Mouse (Mus musculus) erythroblast, embryonic 14.5 days (primary cell): ENCODE measurements around the gene Gli2. TPM values are rescaled to one million over a fixed set of nuclear protein-coding genes. Genes with fewer than 3 reads are reported as not detected.

Experiments used
- H3K27me3 ChIP-seq: 2 replicates; pipeline ENCODE4 v1.6.1; 2012; ENCODE audit warnings: inconsistent platforms; ENCODE audit not compliant: control insufficient read depth
- H3K36me3 ChIP-seq: 2 replicates; pipeline ENCODE4 v1.6.1; 2012; ENCODE audit warnings: mild to moderate bottlenecking, inconsistent platforms; ENCODE audit not compliant: control insufficient read depth
- H3K4me1 ChIP-seq: 2 replicates; pipeline ENCODE4 v1.6.1; 2012; ENCODE audit warnings: inconsistent platforms; ENCODE audit not compliant: control insufficient read depth
- H3K4me3 ChIP-seq: replicated peaks from 2 replicates; pipeline ENCODE3; 2012; ENCODE audit warnings: moderate library complexity, mild to moderate bottlenecking, inconsistent platforms
- H3K9me3 ChIP-seq: 2 replicates; pipeline ENCODE4 v1.6.1; 2012; ENCODE audit warnings: low read length, inconsistent platforms, mixed read lengths; ENCODE audit not compliant: control insufficient read depth
- GATA1 ChIP-seq: IDR thresholded peaks from 2 replicates; pipeline ENCODE4 v1.6.1; 2012; ENCODE audit warnings: low read length, inconsistent platforms, mixed read lengths
- TAL1 ChIP-seq: IDR thresholded peaks from 3 replicates; pipeline ENCODE4 v1.6.1; 2012; ENCODE audit warnings: low read length, inconsistent platforms, mixed read lengths
- polyA plus RNA-seq: library from polyadenylated mRNA; stranded (reverse); fragments of >175 nt; gene quantifications from 2 replicates; pipeline ENCODE4 v1.2.3, GENCODE M21; 2012

Gli2 gene
- polyA plus RNA-seq, 1 experiment, result not detected

DNA sequence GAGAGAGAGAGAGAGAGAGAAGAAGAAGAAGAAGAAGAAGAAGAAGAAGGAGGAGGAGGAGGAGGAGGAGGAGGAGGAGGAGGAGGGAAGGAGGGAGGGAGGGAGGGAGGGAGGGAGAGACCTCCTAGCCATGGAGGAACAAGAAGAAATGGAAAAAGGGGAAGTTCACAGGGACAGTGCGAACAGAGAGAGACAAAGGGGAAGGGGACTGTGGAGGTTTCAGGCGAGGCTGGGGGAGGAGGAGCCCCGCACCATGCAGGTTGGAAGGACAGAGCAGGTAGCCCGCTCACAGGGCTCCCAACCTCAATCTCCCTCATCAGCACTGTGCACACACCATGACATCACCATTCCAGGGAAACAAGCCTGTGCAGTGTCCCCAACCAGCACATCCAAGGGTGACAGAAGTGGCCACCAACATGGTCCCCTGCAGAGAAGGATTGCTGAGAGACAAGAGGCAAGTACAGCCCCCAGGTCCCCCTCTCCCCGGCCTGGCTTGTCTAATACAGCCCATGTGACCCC lies 84.7 kb downstream of the Gli2 start:
- peaks cover 12% of the 10 kb centered on the region for H3K9me3 ChIP-seq

DNA sequence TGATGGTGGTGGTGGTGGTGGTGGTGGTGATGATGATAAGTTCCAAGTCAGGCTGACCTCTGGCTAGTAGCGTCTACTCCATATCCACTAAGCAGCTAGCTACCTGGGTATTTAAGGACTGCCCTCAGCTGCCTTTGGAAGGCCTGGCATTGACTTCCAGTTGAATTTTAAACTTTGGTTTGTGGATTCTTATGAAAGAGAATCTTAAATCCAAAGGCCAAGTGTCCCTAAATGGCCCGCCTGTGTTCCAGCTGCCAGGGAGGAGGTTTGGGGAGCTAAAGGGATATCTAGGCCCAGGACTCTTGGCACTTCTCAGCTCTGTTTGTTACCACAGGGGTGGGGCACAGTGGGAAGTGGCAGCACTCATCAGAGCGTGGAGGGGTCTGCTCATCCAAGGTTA lies 85.4 kb downstream of the Gli2 start:
- TF ChIP-seq TAL1, result no peak
- no peak for TF ChIP-seq GATA1
- H3K27me3 ChIP-seq, result no peaks in the 10 kb centered on the region
- peaks cover 12% of the 10 kb centered on the region for H3K9me3 ChIP-seq
- no peak overlapping the region for H3K4me3 ChIP-seq
- no peaks in the 10 kb centered on the region for H3K36me3 ChIP-seq
- H3K4me1 ChIP-seq, result no peaks in the 10 kb centered on the region

More for the DNA sequence above, 84.7 kb downstream of the Gli2 start:
- TF ChIP-seq GATA1 (no peak), TAL1 (no peak)
- no peaks in the 10 kb centered on the region for H3K36me3 ChIP-seq
- no peaks in the 10 kb centered on the region for H3K27me3 ChIP-seq
- no peaks in the 10 kb centered on the region for H3K4me1 ChIP-seq
- no peak overlapping the region for H3K4me3 ChIP-seq

DNA sequence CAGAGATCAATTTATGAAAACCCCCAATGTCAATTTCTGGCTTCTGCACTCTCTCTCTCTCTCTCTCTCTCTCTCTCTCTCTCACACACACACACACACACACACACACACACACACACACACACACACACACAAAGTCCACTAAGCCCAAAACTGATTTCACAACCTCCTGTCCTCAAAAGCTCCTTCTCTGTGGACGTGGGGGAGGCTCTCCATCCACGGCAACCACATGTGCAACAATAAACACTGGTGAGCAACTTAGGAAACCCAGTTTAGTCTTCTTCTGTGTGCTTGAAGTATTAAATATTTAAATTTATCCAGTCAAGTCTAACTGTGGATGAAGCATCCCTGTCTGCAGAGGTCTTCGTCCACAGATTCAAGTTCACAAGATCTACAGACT lies 86.1 kb downstream of the Gli2 start:
- no peaks in the 10 kb centered on the region for H3K4me1 ChIP-seq
- TF ChIP-seq GATA1 (no peak), TAL1 (no peak)
- no peaks in the 10 kb centered on the region for H3K36me3 ChIP-seq
- H3K9me3 ChIP-seq, result peaks cover 12% of the 10 kb centered on the region
- H3K27me3 ChIP-seq, result no peaks in the 10 kb centered on the region
- no peak overlapping the region for H3K4me3 ChIP-seq

DNA sequence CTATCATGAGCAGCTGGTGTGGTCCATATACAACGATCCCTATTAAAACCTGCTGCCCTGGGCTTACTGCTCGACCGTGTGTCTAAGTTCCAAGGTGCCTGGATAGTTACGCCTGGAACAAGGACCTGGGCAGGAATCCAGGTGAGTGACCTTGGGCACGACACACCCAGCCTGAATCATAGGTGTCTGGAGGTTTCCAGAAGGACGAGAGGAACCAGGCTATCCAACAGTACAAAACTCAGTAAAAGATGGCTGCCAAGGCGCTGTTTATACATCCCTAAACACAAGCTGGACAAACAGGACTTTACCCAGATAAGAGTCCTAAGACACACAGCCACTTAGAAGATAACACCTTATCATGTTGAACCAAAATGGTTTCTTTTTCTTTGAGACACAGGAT lies 94.8 kb downstream of the Gli2 start:
- TF ChIP-seq TAL1 (no peak), GATA1 (no peak)
- Histone ChIP-seq H3K36me3 (no peaks in the 10 kb centered on the region), H3K4me1 (no peaks in the 10 kb centered on the region), H3K27me3 (no peaks in the 10 kb centered on the region), H3K9me3 (no peaks in the 10 kb centered on the region), H3K4me3 (no peak overlapping the region)

DNA sequence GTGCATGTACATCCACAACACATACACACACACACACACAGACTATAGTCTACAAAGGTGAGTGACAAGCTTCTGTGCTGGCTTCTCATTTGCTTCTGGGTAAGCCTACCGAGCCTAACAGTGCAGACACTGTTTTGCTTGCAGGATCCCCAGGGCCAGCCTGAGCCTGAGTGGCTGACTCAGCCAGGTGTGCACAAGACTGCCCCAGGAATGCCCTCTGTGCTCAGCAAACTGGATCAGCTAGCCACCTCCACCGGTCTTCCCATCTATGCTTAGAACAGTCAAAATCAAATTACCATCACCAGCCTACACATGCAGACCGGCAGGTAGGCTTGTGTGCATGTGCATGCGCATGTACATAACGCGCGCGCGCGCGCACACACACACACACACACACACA lies 97.6 kb downstream of the Gli2 start:
- no peaks in the 10 kb centered on the region for H3K36me3 ChIP-seq
- H3K27me3 ChIP-seq, result no peaks in the 10 kb centered on the region
- H3K4me3 ChIP-seq, result no peak overlapping the region
- H3K9me3 ChIP-seq, result no peaks in the 10 kb centered on the region
- no peaks in the 10 kb centered on the region for H3K4me1 ChIP-seq
- TF ChIP-seq GATA1, result no peak
- no peak for TF ChIP-seq TAL1

DNA sequence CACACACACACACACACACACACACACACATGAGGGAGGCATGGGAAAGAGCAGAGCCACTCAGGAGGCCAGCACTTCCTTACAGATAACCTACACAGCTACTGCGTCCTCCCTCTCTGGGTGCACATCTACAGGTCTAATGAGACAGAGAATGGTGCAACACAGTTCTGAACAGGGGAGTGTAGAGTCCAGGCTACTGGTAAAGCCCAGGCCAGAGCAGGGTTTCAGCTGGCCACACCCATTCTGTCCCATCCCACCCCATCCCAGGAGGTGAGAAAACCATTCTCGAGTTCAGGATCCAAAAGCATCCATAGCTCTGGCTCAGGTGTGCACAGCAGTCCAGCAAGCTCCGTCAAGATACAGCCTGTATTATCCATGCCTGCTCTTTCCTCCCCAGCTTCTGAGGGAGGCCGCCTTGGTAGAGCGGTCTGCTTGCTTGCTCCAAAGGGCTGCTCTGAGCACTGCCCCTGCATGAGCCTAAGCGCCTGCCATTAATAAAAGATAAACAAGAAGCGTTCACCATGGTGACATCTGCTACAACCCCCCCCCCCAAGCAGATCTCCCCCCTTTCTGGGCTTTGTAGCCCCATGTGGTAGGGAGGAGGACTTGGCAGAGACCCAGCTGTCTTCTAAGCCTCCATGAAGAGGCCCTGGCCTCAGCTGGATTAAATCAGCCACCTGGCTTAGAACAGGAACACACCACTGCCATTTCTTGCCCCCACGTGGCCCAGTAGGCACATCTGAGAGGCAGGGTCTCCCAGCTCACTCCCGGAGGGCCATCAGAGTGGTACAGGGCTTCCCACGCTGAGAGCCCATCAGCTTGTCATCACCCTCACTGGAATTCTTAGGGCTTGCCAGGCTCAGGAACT lies 98.8 kb downstream of the Gli2 start:
- Histone ChIP-seq H3K36me3 (no peaks in the 10 kb centered on the region), H3K4me3 (no peak overlapping the region), H3K9me3 (no peaks in the 10 kb centered on the region), H3K27me3 (no peaks in the 10 kb centered on the region), H3K4me1 (no peaks in the 10 kb centered on the region)
- TF ChIP-seq TAL1 (no peak), GATA1 (no peak)

DNA sequence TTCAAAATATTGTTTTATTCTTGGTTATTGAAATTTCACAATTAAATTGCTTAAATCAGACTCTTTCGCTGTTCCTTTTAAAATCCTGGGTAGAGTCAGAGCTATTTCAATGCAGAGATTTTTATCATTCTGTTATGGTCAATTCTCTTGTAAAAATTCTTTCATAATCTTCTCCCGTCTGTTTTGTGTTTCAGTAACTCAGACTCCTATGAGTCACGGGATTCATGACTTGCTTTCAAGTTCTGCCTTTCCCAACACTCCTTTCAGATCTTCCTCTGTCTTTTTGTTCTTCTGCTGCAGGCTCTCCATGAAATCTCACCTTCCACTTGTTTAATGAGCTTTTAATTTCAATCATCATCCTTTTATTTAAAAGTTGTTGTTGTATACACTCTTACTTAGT lies 100.4 kb downstream of the Gli2 start:
- no peaks in the 10 kb centered on the region for H3K4me1 ChIP-seq
- no peak overlapping the region for H3K4me3 ChIP-seq
- no peak for TF ChIP-seq TAL1
- TF ChIP-seq GATA1, result no peak
- H3K27me3 ChIP-seq, result no peaks in the 10 kb centered on the region
- no peaks in the 10 kb centered on the region for H3K9me3 ChIP-seq
- H3K36me3 ChIP-seq, result no peaks in the 10 kb centered on the region

DNA sequence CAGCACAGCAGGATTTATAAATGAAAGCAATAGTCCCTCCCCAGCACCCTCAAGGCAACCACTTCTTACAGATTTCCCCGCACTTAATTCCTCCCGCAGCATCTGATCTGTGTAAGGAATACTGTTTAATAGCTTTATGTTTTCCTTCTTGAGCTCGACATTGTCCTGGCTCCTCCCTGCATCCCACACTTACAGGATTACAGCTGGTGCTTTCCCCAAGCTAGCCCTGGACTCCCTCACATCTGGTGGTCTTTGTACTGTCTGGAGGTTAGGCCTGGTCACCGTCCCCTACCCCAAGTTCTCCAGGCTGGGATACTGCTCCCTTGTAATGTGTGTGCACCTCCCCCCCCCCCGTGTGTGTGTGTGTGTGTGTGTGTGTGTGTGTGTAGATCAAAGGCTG lies 101.1 kb downstream of the Gli2 start:
- H3K9me3 ChIP-seq, result no peaks in the 10 kb centered on the region
- TF ChIP-seq GATA1 (no peak), TAL1 (no peak)

DNA sequence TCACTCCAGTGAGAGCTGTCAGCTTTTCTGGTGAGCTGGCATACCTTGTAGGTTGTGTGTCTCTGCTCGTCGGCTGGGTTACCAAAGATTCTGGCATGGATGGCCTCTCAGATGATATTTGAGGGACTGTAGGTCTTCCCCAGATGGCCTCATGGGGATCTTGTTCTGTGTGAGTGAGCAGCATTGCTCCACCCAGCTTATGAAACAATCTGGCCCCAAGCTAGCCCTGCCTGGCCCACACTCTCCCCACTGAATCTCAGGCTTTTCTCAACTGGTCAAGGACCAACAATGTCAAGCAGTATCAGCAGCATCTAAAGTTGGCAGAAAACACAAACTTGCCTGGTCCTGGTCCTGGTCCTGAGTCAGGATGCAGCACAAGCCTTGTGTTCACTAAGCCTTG lies 105.0 kb downstream of the Gli2 start:
- no peaks in the 10 kb centered on the region for H3K4me1 ChIP-seq
- TF ChIP-seq GATA1 (no peak), TAL1 (no peak)
- H3K27me3 ChIP-seq, result no peaks in the 10 kb centered on the region
- H3K36me3 ChIP-seq, result no peaks in the 10 kb centered on the region
- H3K9me3 ChIP-seq, result no peaks in the 10 kb centered on the region
- no peak overlapping the region for H3K4me3 ChIP-seq

More for the DNA sequence above, 101.1 kb downstream of the Gli2 start:
- Histone ChIP-seq H3K27me3 (no peaks in the 10 kb centered on the region), H3K4me1 (no peaks in the 10 kb centered on the region), H3K4me3 (no peak overlapping the region), H3K36me3 (no peaks in the 10 kb centered on the region)

DNA sequence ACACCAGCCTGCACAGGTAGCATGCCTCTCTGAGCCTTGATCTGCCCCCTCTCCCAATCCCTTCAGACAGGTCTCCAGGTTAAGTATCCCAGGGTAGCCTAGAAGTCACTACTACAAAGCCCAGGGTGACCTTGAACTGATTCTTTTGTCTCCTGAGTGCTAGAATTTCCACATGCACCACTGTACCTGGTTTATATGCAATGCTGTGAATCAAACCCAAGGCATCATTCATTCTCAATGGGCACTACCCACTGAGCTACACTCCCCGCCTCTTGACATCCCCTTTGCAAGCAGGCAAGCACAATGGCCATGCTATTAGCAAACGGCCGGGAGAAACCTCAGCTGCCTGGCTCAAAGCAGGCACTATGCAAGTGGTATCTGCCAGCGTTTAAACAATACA lies 106.2 kb downstream of the Gli2 start:
- TF ChIP-seq TAL1, result no peak
- TF ChIP-seq GATA1, result no peak
- no peaks in the 10 kb centered on the region for H3K36me3 ChIP-seq
- H3K9me3 ChIP-seq, result no peaks in the 10 kb centered on the region
- H3K4me3 ChIP-seq, result no peak overlapping the region
- H3K4me1 ChIP-seq, result no peaks in the 10 kb centered on the region
- H3K27me3 ChIP-seq, result no peaks in the 10 kb centered on the region
